Mouse (Mus musculus): ENCODE measurements around the gene Mab21l3. TPM values are rescaled to one million over a fixed set of nuclear protein-coding genes. Genes with fewer than 3 reads are reported as not detected.

The Mab21l3 gene
- total RNA-seq, 1 experiment, result 1.9 TPM

GRCm38 (mm10) chr3:101831189-101831858, 17.4 kb downstream of the Mab21l3 start:
- Histone ChIP-seq H3K9ac (ENCODE audit: insufficient read depth, low read depth, low read length, poor library complexity, severe bottlenecking) (no peak overlapping the region), H3K4me1 (ENCODE audit: control insufficient read depth in 2 of 2, insufficient read depth in 2 of 2, low read length in 2 of 2, poor library complexity in 1 of 2) (peaks cover 6 to 12% of the 10 kb centered on the region in 2 experiments; a peak in 3 of 4 replicates), H3K4me3 (ENCODE audit: insufficient read depth in 1 of 2, low read depth in 1 of 2, low read length in 2 of 2, poor library complexity in 1 of 2, severe bottlenecking in 1 of 2) (no peak overlapping the region), H3K27ac (ENCODE audit: insufficient read depth, low read depth, low read length, poor library complexity, severe bottlenecking) (no peak overlapping the region), H3K36me3 (ENCODE audit: control insufficient read depth, insufficient read depth, low read length, poor library complexity, severe bottlenecking) (no peaks in the 10 kb centered on the region), H3K9me3 (ENCODE audit: control insufficient read depth, insufficient read depth, low read depth, low read length) (no peaks in the 10 kb centered on the region)
- TF ChIP-seq ZC3H11A (IDR thresholded peaks at IDR 0.05; ENCODE audit: borderline replicate concordance, low read depth, low read length), result no peak
- TF ChIP-seq MAFK (IDR thresholded peaks at IDR 0.05; ENCODE audit: insufficient read depth, low read depth, low read length), result no peak
- no peak for TF ChIP-seq ZNF384 (IDR thresholded peaks at IDR 0.05; ENCODE audit: low read depth, low read length)
- no peak for TF ChIP-seq HCFC1 (IDR thresholded peaks at IDR 0.05; ENCODE audit: borderline replicate concordance, insufficient read depth, low read length)
- no peak for TF ChIP-seq CHD2 (IDR thresholded peaks at IDR 0.05; ENCODE audit: low read depth, low read length)
- in situ Hi-C loops (cut with MboI; ENCODE audit: low sequenced_read_pairs in 2 of 2, unreplicated experiment in 2 of 2), result no loop called here
- no peak for DNase-seq (ENCODE audit: low read depth, low spot score)

GRCm38 (mm10) chr3:101829881-101830616, 18.7 kb downstream of the Mab21l3 start:
- in situ Hi-C loops (cut with MboI; ENCODE audit: low sequenced_read_pairs in 2 of 2, unreplicated experiment in 2 of 2), result no loop called here
- H3K4me1 ChIP-seq (ENCODE audit: control insufficient read depth in 2 of 2, insufficient read depth in 2 of 2, low read length in 2 of 2, poor library complexity in 1 of 2), result peaks cover 4 to 11% of the 10 kb centered on the region in 2 experiments; a peak in 3 of 4 replicates
- no peak for DNase-seq (ENCODE audit: low read depth, low spot score)
- H3K9me3 ChIP-seq (ENCODE audit: control insufficient read depth, insufficient read depth, low read depth, low read length), result no peaks in the 10 kb centered on the region
- no peaks in the 10 kb centered on the region for H3K36me3 ChIP-seq (ENCODE audit: control insufficient read depth, insufficient read depth, low read length, poor library complexity, severe bottlenecking)
- TF ChIP-seq MAFK (IDR thresholded peaks at IDR 0.05; ENCODE audit: insufficient read depth, low read depth, low read length), result no peak
- TF ChIP-seq HCFC1 (IDR thresholded peaks at IDR 0.05; ENCODE audit: borderline replicate concordance, insufficient read depth, low read length), result no peak
- TF ChIP-seq ZNF384 (IDR thresholded peaks at IDR 0.05; ENCODE audit: low read depth, low read length), result no peak
- no peak for TF ChIP-seq CHD2 (IDR thresholded peaks at IDR 0.05; ENCODE audit: low read depth, low read length)
- no peak for TF ChIP-seq ZC3H11A (IDR thresholded peaks at IDR 0.05; ENCODE audit: borderline replicate concordance, low read depth, low read length)
- no peak overlapping the region for H3K27ac ChIP-seq (ENCODE audit: insufficient read depth, low read depth, low read length, poor library complexity, severe bottlenecking)
- H3K9ac ChIP-seq (ENCODE audit: insufficient read depth, low read depth, low read length, poor library complexity, severe bottlenecking), result no peak overlapping the region
- no peak overlapping the region for H3K4me3 ChIP-seq (ENCODE audit: insufficient read depth in 1 of 2, low read depth in 1 of 2, low read length in 2 of 2, poor library complexity in 1 of 2, severe bottlenecking in 1 of 2)

- Histone ChIP-seq H3K4me3 (ENCODE audit: insufficient read depth in 1 of 2, low read depth in 1 of 2, low read length in 2 of 2, poor library complexity in 1 of 2, severe bottlenecking in 1 of 2) (no peak overlapping the region), H3K9me3 (ENCODE audit: control insufficient read depth, insufficient read depth, low read depth, low read length) (no peaks in the 10 kb centered on the region), H3K27ac (ENCODE audit: insufficient read depth, low read depth, low read length, poor library complexity, severe bottlenecking) (no peak overlapping the region), H3K9ac (ENCODE audit: insufficient read depth, low read depth, low read length, poor library complexity, severe bottlenecking) (no peak overlapping the region), H3K4me1 (ENCODE audit: control insufficient read depth in 2 of 2, insufficient read depth in 2 of 2, low read length in 2 of 2, poor library complexity in 1 of 2) (peaks cover 4 to 11% of the 10 kb centered on the region in 2 experiments; a peak in 3 of 4 replicates), H3K36me3 (ENCODE audit: control insufficient read depth, insufficient read depth, low read length, poor library complexity, severe bottlenecking) (no peaks in the 10 kb centered on the region)
- in situ Hi-C loops (cut with MboI; ENCODE audit: low sequenced_read_pairs in 2 of 2, unreplicated experiment in 2 of 2), result no loop called here
- TF ChIP-seq ZC3H11A (IDR thresholded peaks at IDR 0.05; ENCODE audit: borderline replicate concordance, low read depth, low read length) (no peak), CHD2 (IDR thresholded peaks at IDR 0.05; ENCODE audit: low read depth, low read length) (no peak), MAFK (IDR thresholded peaks at IDR 0.05; ENCODE audit: insufficient read depth, low read depth, low read length) (no peak), ZNF384 (IDR thresholded peaks at IDR 0.05; ENCODE audit: low read depth, low read length) (no peak), HCFC1 (IDR thresholded peaks at IDR 0.05; ENCODE audit: borderline replicate concordance, insufficient read depth, low read length) (no peak)
- no peak for DNase-seq (ENCODE audit: low read depth, low spot score)
Observed at GRCm38 (mm10) chr3:101828595-101828994, 20.2 kb downstream of the Mab21l3 start.

- peaks cover 4 to 11% of the 10 kb centered on the region in 2 experiments; a peak in 3 of 4 replicates for H3K4me1 ChIP-seq (ENCODE audit: control insufficient read depth in 2 of 2, insufficient read depth in 2 of 2, low read length in 2 of 2, poor library complexity in 1 of 2)
- no peak overlapping the region for H3K9ac ChIP-seq (ENCODE audit: insufficient read depth, low read depth, low read length, poor library complexity, severe bottlenecking)
- no peak for DNase-seq (ENCODE audit: low read depth, low spot score)
- no peaks in the 10 kb centered on the region for H3K36me3 ChIP-seq (ENCODE audit: control insufficient read depth, insufficient read depth, low read length, poor library complexity, severe bottlenecking)
- in situ Hi-C loops (cut with MboI; ENCODE audit: low sequenced_read_pairs in 2 of 2, unreplicated experiment in 2 of 2), result no loop called here
- no peaks in the 10 kb centered on the region for H3K9me3 ChIP-seq (ENCODE audit: control insufficient read depth, insufficient read depth, low read depth, low read length)
- no peak overlapping the region for H3K4me3 ChIP-seq (ENCODE audit: insufficient read depth in 1 of 2, low read depth in 1 of 2, low read length in 2 of 2, poor library complexity in 1 of 2, severe bottlenecking in 1 of 2)
- no peak overlapping the region for H3K27ac ChIP-seq (ENCODE audit: insufficient read depth, low read depth, low read length, poor library complexity, severe bottlenecking)
- TF ChIP-seq ZNF384 (IDR thresholded peaks at IDR 0.05; ENCODE audit: low read depth, low read length) (no peak), CHD2 (IDR thresholded peaks at IDR 0.05; ENCODE audit: low read depth, low read length) (no peak), ZC3H11A (IDR thresholded peaks at IDR 0.05; ENCODE audit: borderline replicate concordance, low read depth, low read length) (no peak), HCFC1 (IDR thresholded peaks at IDR 0.05; ENCODE audit: borderline replicate concordance, insufficient read depth, low read length) (no peak), MAFK (IDR thresholded peaks at IDR 0.05; ENCODE audit: insufficient read depth, low read depth, low read length) (no peak)
Observed at GRCm38 (mm10) chr3:101827220-101827715, 21.5 kb downstream of the Mab21l3 start.

All from ES-E14 (cell line).